Mouse (Mus musculus): ENCODE results near the gene Lst1. TPM values are rescaled to one million over a fixed set of nuclear protein-coding genes. Genes with fewer than 3 reads are reported as not detected.

Gene Lst1
- polyA plus RNA-seq, 1 experiment = 24.8 TPM

DNA sequence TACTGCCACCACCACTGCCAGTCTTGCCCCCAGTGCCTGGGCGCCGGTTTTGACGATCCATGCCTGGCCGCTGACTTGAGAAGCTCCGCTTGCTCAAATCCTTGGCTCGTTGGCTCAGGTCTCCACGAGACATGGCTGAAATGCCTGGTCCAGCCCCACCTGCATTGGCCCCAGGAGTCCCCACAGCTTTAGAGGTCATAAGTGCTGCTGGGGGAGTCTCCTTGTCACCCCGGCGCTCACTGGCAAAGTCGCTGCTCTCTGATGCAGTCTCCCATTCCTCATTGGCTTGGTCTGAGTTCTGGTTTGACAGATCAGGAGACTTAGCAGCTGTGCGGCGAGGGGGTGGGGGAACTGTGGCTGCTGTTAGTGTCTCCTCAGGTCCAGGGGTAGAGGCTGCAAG lies 32.8 kb downstream of the Lst1 start:
- peaks cover 13% of the 10 kb centered on the region for H3K4me1 ChIP-seq
- TF ChIP-seq GATA1 (IDR thresholded peaks at IDR 0.05; ENCODE audit: borderline replicate concordance, low read length) (no peak), FLI1 (IDR thresholded peaks at IDR 0.05; ENCODE audit: low read length) (no peak)
- peaks cover 98% of the 10 kb centered on the region for H3K36me3 ChIP-seq (replicated peaks; ENCODE audit: low read length)
- H3K27me3 ChIP-seq (replicated peaks) = no peaks in the 10 kb centered on the region
- no peak overlapping the region for H3K4me3 ChIP-seq (replicated peaks)
- H3K9me3 ChIP-seq = no peaks in the 10 kb centered on the region

DNA sequence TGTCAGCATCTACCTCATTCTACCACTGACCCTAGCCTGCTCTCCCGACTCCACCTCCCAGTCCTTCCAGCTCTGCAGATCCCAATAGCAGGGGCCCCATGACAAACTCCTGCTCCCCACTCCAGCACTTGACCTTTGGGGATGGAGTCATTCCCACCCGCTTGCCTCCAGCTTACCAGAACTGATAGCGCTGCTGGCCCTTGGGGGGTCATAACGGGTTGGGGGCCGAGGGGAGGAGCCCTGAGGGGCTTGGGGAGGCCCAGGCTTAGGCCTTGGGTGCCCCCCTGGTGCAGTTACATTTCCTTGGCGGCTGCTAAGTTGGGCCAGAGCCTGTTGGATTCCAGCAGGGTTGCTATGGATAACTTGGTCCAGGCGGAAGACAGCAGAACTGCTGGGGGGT lies 33.6 kb downstream of the Lst1 start:
- Histone ChIP-seq H3K9me3 (no peaks in the 10 kb centered on the region), H3K4me3 (replicated peaks) (no peak overlapping the region), H3K4me1 (peaks cover 13% of the 10 kb centered on the region), H3K36me3 (replicated peaks; ENCODE audit: low read length) (peaks cover 98% of the 10 kb centered on the region), H3K27me3 (replicated peaks) (no peaks in the 10 kb centered on the region)
- TF ChIP-seq GATA1 (IDR thresholded peaks at IDR 0.05; ENCODE audit: borderline replicate concordance, low read length) = no peak
- no peak for TF ChIP-seq FLI1 (IDR thresholded peaks at IDR 0.05; ENCODE audit: low read length)

DNA sequence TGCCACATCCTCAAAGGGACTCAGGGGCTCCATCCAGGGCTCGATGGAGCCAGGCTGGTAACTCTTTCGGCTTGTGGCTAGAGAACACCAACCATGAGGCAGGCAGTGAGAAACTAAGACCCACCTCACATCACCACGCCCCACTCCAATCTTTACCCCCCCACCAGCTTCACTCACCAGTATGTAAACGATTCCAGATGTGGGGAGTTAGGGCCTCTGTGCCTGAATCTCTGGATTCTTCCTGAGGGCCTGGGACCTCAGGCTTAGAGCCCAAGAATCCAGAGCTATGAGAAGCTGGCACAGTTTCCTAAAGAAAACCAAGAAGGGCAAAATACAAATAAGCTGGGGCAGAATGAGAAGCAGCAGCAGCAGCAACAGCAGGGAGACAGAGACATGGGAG lies 34.3 kb downstream of the Lst1 start:
- Histone ChIP-seq H3K4me1 (peaks cover 13% of the 10 kb centered on the region), H3K36me3 (replicated peaks; ENCODE audit: low read length) (peaks cover 98% of the 10 kb centered on the region), H3K4me3 (replicated peaks) (no peak overlapping the region), H3K9me3 (no peaks in the 10 kb centered on the region), H3K27me3 (replicated peaks) (no peaks in the 10 kb centered on the region)
- TF ChIP-seq GATA1 (IDR thresholded peaks at IDR 0.05; ENCODE audit: borderline replicate concordance, low read length) (no peak), FLI1 (IDR thresholded peaks at IDR 0.05; ENCODE audit: low read length) (no peak)

DNA sequence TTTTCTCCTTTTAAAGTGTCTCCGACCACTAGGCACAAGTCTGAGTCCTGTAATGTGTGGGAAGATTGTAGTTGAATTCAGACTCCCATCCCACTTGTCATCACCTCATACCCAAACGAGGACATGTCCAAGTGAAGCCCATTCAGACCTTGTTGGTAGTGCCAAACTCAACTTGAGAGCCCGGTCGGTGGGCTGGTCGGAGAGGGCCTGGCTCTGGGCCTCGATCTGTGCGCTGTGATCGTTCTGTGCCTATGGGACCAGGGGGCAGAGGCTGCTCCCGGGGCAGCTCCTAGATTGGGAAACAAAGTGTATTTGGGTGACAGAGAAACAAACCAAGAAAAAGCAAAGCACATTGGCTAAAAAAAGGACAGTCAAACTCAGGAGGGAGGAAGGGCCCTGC lies 35.2 kb downstream of the Lst1 start:
- TF ChIP-seq FLI1 (IDR thresholded peaks at IDR 0.05; ENCODE audit: low read length) (no peak), GATA1 (IDR thresholded peaks at IDR 0.05; ENCODE audit: borderline replicate concordance, low read length) (no peak)
- Histone ChIP-seq H3K27me3 (replicated peaks) (no peaks in the 10 kb centered on the region), H3K36me3 (replicated peaks; ENCODE audit: low read length) (peaks cover 98% of the 10 kb centered on the region), H3K9me3 (no peaks in the 10 kb centered on the region), H3K4me1 (peaks cover 13% of the 10 kb centered on the region), H3K4me3 (replicated peaks) (no peak overlapping the region)

DNA sequence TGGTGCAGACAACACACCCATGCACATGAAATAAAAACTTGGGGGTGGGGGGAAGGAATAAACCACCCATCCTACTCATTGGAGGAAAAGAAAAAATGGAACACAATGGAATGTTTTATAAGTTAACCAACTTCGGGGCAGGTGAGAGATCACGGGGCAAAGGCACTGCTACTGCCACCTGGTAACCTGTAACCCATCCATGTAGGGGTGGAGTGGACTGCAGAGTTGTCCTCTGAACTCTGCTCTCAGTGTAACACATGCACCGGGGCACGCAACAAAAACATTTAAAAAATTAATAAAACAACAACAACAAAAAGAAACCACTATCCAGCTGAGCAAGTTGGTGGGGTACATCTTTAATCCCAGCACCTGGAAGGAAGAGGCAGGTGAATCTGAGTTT lies 36.1 kb downstream of the Lst1 start:
- no peak overlapping the region for H3K4me3 ChIP-seq (replicated peaks)
- H3K36me3 ChIP-seq (replicated peaks; ENCODE audit: low read length) = peaks cover 98% of the 10 kb centered on the region
- TF ChIP-seq GATA1 (IDR thresholded peaks at IDR 0.05; ENCODE audit: borderline replicate concordance, low read length) (no peak), FLI1 (IDR thresholded peaks at IDR 0.05; ENCODE audit: low read length) (no peak)
- no peaks in the 10 kb centered on the region for H3K27me3 ChIP-seq (replicated peaks)
- peaks cover 13% of the 10 kb centered on the region for H3K4me1 ChIP-seq
- H3K9me3 ChIP-seq = no peaks in the 10 kb centered on the region

DNA sequence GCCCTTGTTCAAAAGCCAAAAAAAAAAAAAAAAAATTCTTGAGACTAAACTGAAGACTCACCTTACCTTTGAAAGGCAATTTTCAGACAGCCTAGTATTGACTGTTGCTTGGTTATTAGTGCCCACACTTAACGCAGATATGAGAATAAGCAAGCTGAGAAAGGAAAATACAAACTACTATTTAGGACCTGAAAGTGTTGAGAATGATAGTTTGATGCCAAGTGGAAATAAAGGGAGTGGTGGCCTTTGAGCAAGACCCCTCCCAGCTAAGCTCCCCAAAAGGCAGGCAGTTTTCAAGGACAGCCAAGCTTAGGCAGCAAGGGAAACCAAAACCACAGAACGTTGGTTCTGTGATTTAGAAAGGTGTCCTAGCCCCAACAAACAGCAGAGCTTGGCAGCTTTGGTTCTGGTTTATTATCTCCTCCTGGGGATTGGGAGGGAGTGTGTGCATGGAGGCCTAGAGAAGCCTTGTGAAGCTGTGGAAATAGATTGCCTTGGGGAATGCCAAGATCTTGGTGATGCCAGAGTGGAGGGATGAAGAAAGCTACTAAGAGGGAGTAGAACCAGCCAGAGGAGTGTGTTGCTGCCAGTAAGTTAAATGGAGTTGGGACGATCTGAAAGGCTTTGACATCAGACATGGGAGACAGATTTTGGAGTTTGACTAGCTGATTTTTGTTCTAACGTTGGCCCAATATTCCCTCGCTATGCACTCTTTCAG lies 40.2 kb downstream of the Lst1 start:
- Histone ChIP-seq H3K27me3 (replicated peaks) (no peaks in the 10 kb centered on the region), H3K4me1 (no peaks in the 10 kb centered on the region), H3K9me3 (peaks cover 5% of the 10 kb centered on the region), H3K4me3 (replicated peaks) (no peak overlapping the region), H3K36me3 (replicated peaks; ENCODE audit: low read length) (peaks cover 98% of the 10 kb centered on the region)
- TF ChIP-seq GATA1 (IDR thresholded peaks at IDR 0.05; ENCODE audit: borderline replicate concordance, low read length) = no peak
- no peak for TF ChIP-seq FLI1 (IDR thresholded peaks at IDR 0.05; ENCODE audit: low read length)

DNA sequence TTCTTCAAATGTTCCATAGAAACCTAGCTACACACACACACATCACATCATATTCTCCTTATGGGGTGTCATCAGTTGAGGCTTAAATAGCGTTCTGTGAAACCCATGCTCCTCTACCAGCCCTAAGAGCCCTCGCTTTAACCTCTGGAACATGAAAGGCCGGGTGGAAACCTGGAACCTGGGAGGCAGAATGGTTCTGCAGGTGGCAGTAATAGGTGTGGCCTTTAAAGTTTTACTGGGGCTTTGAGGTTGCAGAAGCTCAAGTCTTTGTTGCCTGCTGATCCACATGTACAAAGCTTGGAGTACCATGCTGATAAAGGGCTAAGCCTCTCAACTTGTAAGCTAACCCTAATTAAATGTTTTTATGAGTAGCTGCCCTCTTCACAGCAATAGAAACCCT lies 40.9 kb downstream of the Lst1 start:
- Histone ChIP-seq H3K4me3 (replicated peaks) (no peak overlapping the region), H3K36me3 (replicated peaks; ENCODE audit: low read length) (peaks cover 98% of the 10 kb centered on the region), H3K9me3 (peaks cover 8% of the 10 kb centered on the region), H3K27me3 (replicated peaks) (no peaks in the 10 kb centered on the region), H3K4me1 (no peaks in the 10 kb centered on the region)
- TF ChIP-seq FLI1 (IDR thresholded peaks at IDR 0.05; ENCODE audit: low read length) = no peak
- TF ChIP-seq GATA1 (IDR thresholded peaks at IDR 0.05; ENCODE audit: borderline replicate concordance, low read length) = no peak

DNA sequence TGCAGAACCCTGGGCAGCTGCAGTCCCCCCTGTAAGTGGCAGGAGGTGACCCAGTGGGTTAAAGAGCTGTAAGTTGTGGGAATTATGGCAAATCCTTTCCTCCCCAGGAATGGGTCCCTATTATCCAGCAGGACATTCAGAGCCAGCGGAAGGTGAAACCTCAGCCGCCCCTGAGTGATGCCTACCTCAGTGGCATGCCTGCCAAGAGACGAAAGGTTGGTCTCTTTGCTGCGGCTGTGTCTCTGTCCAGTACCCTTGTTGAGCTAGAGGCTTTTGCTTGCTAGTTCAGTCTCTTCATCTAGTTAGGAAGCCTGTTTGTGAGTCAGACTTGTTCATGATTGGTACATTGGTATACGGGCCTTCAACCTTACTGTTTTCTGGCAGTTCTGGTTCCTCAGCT lies 42.1 kb downstream of the Lst1 start:
- Histone ChIP-seq H3K27me3 (replicated peaks) (no peaks in the 10 kb centered on the region), H3K4me3 (replicated peaks) (no peak overlapping the region), H3K36me3 (replicated peaks; ENCODE audit: low read length) (peaks cover 99% of the 10 kb centered on the region), H3K4me1 (no peaks in the 10 kb centered on the region; the same call in 1 of the 2 replicates), H3K9me3 (peaks cover 8% of the 10 kb centered on the region)
- TF ChIP-seq GATA1 (IDR thresholded peaks at IDR 0.05; ENCODE audit: borderline replicate concordance, low read length) (no peak), FLI1 (IDR thresholded peaks at IDR 0.05; ENCODE audit: low read length) (no peak)

DNA sequence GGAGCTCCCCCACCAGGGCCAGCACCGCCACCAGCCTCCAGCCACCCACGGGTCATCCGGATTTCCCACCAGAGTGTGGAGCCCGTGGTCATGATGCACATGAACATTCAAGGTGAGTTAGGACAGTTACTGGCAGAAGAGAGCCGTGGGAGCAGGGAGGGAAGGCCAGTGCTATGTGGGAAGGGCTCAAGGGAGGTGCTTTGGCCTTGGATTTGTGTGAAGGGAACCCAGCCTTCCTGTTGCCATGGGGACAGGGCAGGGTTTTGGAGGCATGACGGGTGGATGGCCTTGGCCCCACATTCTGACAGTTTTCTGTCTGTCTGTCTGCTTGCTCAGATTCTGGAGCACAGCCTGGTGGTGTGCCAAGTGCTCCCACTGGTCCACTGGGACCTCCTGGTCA lies 46.3 kb downstream of the Lst1 start:
- no peak for TF ChIP-seq FLI1 (IDR thresholded peaks at IDR 0.05; ENCODE audit: low read length)
- no peak for TF ChIP-seq GATA1 (IDR thresholded peaks at IDR 0.05; ENCODE audit: borderline replicate concordance, low read length)
- Histone ChIP-seq H3K4me1 (peaks cover 29% of the 10 kb centered on the region), H3K27me3 (replicated peaks) (no peaks in the 10 kb centered on the region), H3K9me3 (peaks cover 8% of the 10 kb centered on the region), H3K4me3 (replicated peaks) (no peak overlapping the region), H3K36me3 (replicated peaks; ENCODE audit: low read length) (peaks cover 96% of the 10 kb centered on the region)

DNA sequence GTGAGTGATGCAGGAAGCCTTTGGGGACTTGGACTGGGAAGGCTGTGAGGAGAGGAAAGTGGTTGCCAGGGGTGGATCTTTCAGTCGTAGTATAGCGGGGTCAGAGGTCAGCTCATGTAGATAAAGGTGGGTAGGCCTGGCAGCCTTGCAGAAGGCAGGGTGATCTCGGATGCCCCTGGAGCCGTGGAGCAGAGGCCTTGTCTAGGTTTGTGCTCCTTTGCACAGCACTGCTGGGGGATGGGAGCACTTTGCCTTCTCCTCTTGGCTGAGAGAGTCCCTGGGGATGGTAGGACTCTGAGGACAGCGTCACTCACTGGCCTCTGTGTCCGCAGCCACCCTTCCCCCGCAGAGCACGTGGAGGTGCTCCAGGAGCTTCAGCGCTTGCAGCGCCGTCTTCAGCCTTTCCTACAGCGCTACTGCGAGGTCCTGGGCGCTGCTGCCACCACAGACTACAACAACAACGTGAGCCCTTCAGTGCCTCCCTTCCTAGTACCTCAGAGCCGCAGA lies 47.7 kb downstream of the Lst1 start:
- Histone ChIP-seq H3K4me1 (peaks cover 39% of the 10 kb centered on the region), H3K4me3 (replicated peaks) (no peak overlapping the region), H3K36me3 (replicated peaks; ENCODE audit: low read length) (peaks cover 82% of the 10 kb centered on the region), H3K27me3 (replicated peaks) (no peaks in the 10 kb centered on the region), H3K9me3 (peaks cover 8% of the 10 kb centered on the region)
- TF ChIP-seq FLI1 (IDR thresholded peaks at IDR 0.05; ENCODE audit: low read length) (no peak), GATA1 (IDR thresholded peaks at IDR 0.05; ENCODE audit: borderline replicate concordance, low read length) (no peak)

Measured in megakaryocyte, embryonic 14.5 days (primary cell).